Mouse (Mus musculus) left cerebral cortex, adult 2 months (tissue): ENCODE results near the gene Nudt11. TPM values are rescaled to one million over a fixed set of nuclear protein-coding genes. Genes with fewer than 3 reads are reported as not detected.
"Not testable (repeated sequence)": the region's sequence is repeated elsewhere in the genome, so short reads cannot be mapped to it uniquely, and the experiment has no call there.

Experiments used
- DNase-seq, 2 experiments: peaks; one replicate each; pipeline ENCODE4 v3.0.0; 2021 to 2022; ENCODE audit warnings: low spot score in 2 of 2, mixed read lengths in 1 of 2; ENCODE audit errors: extremely low spot score in 1 of 2
- H3K27ac ChIP-seq: fragments of 200-600 bp; 2 replicates; pipeline ENCODE4 v1.8.1; 2022
- H3K4me3 ChIP-seq: fragments of 200-600 bp; 2 replicates; pipeline ENCODE4 v1.8.1; 2022
- CTCF ChIP-seq: fragments of 200-600 bp; IDR thresholded peaks from 2 replicates; pipeline ENCODE4 v1.8.1; 2022; ENCODE audit warnings: antibody characterized with exemption, mild to moderate bottlenecking, moderate library complexity
- intact Hi-C: fragments of 180-260 bp; cut with DNase I; formaldehyde crosslinking; loops from one replicate; pipeline ENCODE4 v1.15.1; 2025
- long read RNA-seq, 2 experiments: library from polyadenylated mRNA; stranded (forward); transcript quantifications; one replicate each; pipeline ENCODE4 v2.0.0; 2021; ENCODE audit warnings: borderline mapping rate in 2 of 2
- microRNA-seq, 2 experiments: library from miRNA; unstranded; fragments of <30 nt; microRNA quantifications; one replicate each; pipeline ENCODE4 v1.2.0; 2021
- total RNA-seq, 2 experiments: library from RNA; stranded (reverse); gene quantifications; 2 replicates each; pipeline ENCODE4 v1.2.3; 2021

The Nudt11 gene
- 10 to 100 TPM; 24.9 to 25.4 TPM for total RNA-seq
- long read RNA-seq, experiment 1, transcript Nudt11-201 (2 exons, 3,036 nt), result major isoform, 28 of 32 reads
- long read RNA-seq, experiment 1, partial matches to known transcripts, result 0 of 32 reads
- long read RNA-seq, experiment 1, other reads (novel, unspliced or antisense), result 4 of 32 reads
- long read RNA-seq, experiment 2, transcript Nudt11-201 (2 exons, 3,036 nt), result major isoform, 24 of 24 reads
- long read RNA-seq, experiment 2, partial matches to known transcripts, result 0 of 24 reads
- long read RNA-seq, experiment 2, other reads (novel, unspliced or antisense), result 0 of 24 reads

DNA sequence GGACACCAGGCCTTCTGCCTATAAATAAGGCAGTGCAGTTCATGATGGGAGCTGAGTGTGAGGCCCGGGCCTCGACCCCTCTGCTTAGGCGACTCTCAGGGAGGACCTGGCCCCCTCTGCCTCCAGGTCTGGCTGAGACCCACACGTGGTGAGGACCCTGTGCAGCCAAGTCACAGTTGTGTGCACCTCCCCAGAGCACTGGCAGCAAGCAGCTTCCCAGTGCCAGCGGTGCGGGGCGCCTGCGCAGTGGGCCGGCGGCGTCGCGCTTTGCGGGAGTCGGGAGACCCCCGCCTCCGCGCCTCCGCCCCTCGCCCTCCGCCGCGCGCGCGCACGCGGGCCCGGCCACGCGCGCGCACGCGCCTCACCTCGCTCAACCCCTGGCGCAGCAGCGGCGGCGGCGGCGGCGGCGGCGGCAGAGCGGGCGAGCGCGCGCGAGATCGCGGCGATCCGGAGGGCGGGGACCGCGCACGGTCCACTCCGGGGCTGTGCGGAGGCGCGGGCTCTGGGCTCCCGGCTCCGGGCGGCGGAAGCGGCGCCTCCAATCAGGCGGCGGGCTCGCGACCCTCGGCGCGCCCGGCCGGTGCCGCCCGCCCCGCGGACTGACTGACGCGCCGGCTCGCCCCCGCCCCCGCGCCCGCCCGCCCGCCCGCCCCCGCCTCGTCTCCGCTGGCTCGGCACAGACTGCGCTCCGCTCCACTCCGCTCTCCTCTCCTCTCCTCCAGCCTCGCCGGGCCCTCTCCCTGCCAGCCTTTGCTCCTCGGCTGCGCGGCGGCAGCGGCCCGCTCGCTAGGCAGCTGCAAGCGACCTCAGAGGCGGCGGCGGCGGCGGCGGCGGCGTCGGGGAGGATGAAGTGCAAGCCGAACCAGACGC is at the start of gene Nudt11:
Gene Nudt11, plus strand, starts transcription at position 388 of the 870 bp plus-strand sequence.
- peak within 1 kb of the TSS; percentile 44 for H3K4me3 ChIP-seq
- intact Hi-C loops, result loop anchor here (5.0 kb wide), 1 partner anchor 120 kb away; no protein-coding TSS in a partner anchor
- peak; percentile 12 to 18 for DNase-seq
- not testable (repeated sequence) for H3K27ac ChIP-seq

GRCm38 (mm10) chrX:6047936-6048614 is 822 bp downstream of the Nudt11 start:
- peak; percentile 8 to 12 for DNase-seq
- not testable (repeated sequence) for H3K27ac ChIP-seq
- peak overlapping the region; percentile 44 for H3K4me3 ChIP-seq
- intact Hi-C loops, result loop anchor here (5.0 kb wide), 1 partner anchor 119 kb away; no protein-coding TSS in a partner anchor

DNA sequence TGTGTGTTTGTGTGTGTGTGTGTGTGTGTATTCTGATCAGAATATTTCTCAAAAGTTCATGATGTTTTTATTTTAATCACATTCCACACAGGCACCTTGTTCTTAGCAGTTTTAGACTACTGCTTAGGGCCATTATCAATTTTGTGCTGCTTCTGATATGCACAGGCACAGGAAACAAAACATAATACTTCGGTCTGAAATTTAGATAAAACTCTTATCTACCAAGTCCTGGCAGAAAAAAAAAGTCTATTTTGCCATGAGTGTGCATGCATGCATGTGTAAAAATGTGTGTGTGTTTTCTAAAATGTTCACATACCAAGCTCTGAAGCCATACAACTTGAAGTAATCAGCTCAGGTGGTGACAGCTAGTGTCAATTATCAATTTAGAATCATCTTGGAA is 14.3 kb downstream of the Nudt11 start:
- no peak for DNase-seq
- no peak for TF ChIP-seq CTCF
- Histone ChIP-seq H3K27ac (no peak overlapping the region), H3K4me3 (no peak overlapping the region)
- intact Hi-C loops, result no loop called here

DNA sequence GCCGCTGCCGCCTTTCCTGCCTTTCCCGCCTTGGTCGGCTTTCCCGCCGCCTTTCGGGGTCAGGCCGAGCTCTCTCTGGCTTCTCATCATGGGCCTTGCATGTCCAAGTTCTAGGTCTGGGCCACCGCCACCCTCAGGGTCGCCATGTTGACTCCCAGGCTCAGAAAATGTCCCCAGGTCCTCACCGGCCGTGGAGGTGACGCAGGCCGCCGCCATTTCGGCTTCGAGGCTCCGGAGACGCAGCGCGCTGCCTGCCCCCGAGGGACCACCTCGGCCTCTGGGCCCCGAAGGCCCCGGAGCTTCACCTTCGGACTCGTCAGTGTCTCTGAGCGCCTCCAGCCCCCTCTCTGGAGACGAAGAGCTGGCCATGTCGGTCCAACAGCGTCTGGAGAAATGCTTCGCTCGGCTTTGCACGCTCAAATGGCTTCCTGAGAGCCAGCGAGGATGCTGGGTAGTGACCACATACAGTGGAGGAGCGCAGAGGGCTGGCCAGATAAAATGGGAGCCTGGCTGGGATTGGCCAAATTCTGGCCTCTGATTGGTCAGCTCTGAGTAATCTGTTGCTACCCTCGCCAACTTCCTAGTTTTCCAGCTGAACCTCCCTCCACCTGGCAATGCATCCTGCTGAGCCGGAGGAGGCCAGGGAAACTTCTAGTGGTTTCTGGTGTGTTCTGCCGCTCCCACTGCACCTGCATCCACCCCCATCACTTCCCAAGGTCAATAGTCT is 35.9 kb downstream of the Nudt11 start, which contains the start of gene AU022751:
Gene AU022751, minus strand, starts transcription at position 466 of the 727 bp plus-strand sequence.
- no peak within 1 kb of the TSS for H3K4me3 ChIP-seq
- TF ChIP-seq CTCF, result no peak
- DNase-seq, result no peak
- intact Hi-C loops, result no loop called here
- no peak within 1 kb of the TSS for H3K27ac ChIP-seq

GRCm38 (mm10) chrX:6091547-6091946 is 44.3 kb downstream of the Nudt11 start:
- TF ChIP-seq CTCF, result no peak
- intact Hi-C loops, result loop anchor here (5.0 kb wide), 1 partner anchor 76 kb away; no protein-coding TSS in a partner anchor
- peak in 1 of 2 experiments; percentile 11 for DNase-seq
- peak overlapping the region; percentile 75 for H3K27ac ChIP-seq
- peak overlapping the region; percentile 58 for H3K4me3 ChIP-seq

DNA sequence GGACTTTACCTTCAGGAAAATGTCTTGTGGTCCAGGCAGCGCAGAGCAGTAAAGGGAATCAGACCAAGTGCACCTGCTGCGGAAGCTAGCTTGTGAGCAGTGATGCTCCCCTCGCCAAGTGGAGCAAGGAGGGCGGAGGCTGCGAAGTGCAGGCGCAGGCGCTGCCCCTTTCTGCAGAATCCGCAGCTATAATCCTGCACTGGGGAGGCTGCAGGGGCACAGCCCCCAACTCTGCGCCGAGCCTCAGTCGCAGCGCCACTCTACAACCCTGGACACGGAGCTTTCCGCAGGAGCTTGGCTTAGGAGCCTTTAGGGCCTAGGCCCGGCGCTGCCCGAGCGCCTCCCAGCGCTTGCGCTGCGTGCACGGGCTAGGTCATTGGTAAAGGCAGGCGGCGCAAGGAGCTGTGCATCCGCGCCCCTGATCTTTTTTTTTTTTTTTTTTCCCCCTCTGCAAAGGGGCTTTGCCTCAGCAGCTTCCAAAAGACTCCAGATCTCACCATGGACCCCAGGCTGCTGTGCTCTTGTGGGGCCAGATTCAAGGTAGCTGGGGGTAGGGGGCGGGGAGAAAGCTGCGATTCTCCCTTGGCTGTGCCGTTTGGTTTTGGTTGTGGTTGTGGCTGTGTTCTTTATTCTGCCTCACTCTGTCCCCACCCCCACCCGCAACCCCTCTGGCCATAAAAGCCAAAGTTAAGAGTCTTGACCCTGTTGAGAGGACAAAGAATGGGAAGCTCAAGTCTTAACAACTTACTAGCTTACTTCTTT is 44.9 kb downstream of the Nudt11 start:
- peak; percentile 10 for TF ChIP-seq CTCF
- intact Hi-C loops, result loop anchor here (5.0 kb wide), 1 partner anchor 75 kb away; no protein-coding TSS in a partner anchor
- DNase-seq, result peak; percentile 49 to 60

More for the DNA sequence above, 44.9 kb downstream of the Nudt11 start:
- Histone ChIP-seq H3K27ac (peak overlapping the region; percentile 75), H3K4me3 (peak overlapping the region; percentile 58)

Small RNA genes lying within 50 kb of the gene (microRNA-seq; reads per million reads assigned to microRNA genes)
- gene Gm27360, result 0 reads per million in 2 experiments

Other genes with a start within 250 kb of the Nudt11 start
- 1 to 10 TPM; 1.1 to 1.8 TPM for gene AU022751, start 36.0 kb downstream of the Nudt11 start, total RNA-seq
- 10 to 100 TPM; 26.3 TPM for gene Nudt10, start 125.6 kb downstream of the Nudt11 start, total RNA-seq